Mouse (Mus musculus) kidney, adult 2 months (tissue): ENCODE measurements around the gene Wdhd1. TPM values are rescaled to one million over a fixed set of nuclear protein-coding genes. Genes with fewer than 3 reads are reported as not detected.

Source experiments
- DNase-seq: peaks from one replicate; pipeline ENCODE4 v3.0.0; 2021
- H3K27ac ChIP-seq: fragments of 200-500 bp; 2 replicates; pipeline ENCODE4 v1.5.1; 2012; ENCODE audit warnings: low read depth, low read length, control low read depth, inconsistent platforms; ENCODE audit not compliant: insufficient read depth
- H3K27me3 ChIP-seq: fragments of 200-500 bp; replicated peaks from 2 replicates; pipeline ENCODE4 v1.6.1; 2012; ENCODE audit warnings: mild to moderate bottlenecking, moderate library complexity, low read length, inconsistent platforms; ENCODE audit not compliant: control insufficient read depth, insufficient read depth
- H3K36me3 ChIP-seq: fragments of 200-500 bp; 2 replicates; pipeline ENCODE4 v1.6.1; 2012; ENCODE audit warnings: mild to moderate bottlenecking, moderate library complexity, low read length, inconsistent platforms; ENCODE audit not compliant: control insufficient read depth, insufficient read depth
- H3K4me1 ChIP-seq: fragments of 200-500 bp; 2 replicates; pipeline ENCODE4 v1.6.1; 2011; ENCODE audit warnings: low read length; ENCODE audit not compliant: control insufficient read depth, insufficient read depth
- H3K4me3 ChIP-seq: fragments of 200-500 bp; 2 replicates; pipeline ENCODE4 v1.5.1; 2011; ENCODE audit warnings: mild to moderate bottlenecking, low read depth, low read length, control low read depth; ENCODE audit not compliant: insufficient read depth
- CTCF ChIP-seq: fragments of 200-500 bp; conservative IDR thresholded peaks from 2 replicates; pipeline ENCODE4 v1.5.1; 2011; ENCODE audit warnings: low read depth, mild to moderate bottlenecking, control low read depth, low read length, moderate library complexity, mixed read lengths; ENCODE audit not compliant: insufficient read depth, insufficient read length
- POLR2A ChIP-seq: fragments of 200-500 bp; IDR thresholded peaks from one replicate; pipeline ENCODE4 v1.6.1; 2011; ENCODE audit warnings: low read depth, low read length, control low read depth
- WGBS: fragments of 180-500 bp; shearing (Covaris S2); methylation state at CpG from one replicate; pipeline ENCODE4 v1.1.7; 2018; 5-methylcytosine and 5-hydroxymethylcytosine counted together
- polyA plus RNA-seq: library from polyadenylated mRNA; depleted of rRNA; stranded (reverse); fragments of >200 nt; gene quantifications from 2 replicates; pipeline ENCODE4 v1.2.3, GENCODE M21; 2012

Gene Wdhd1
- polyA plus RNA-seq, 1 experiment = 0.48 TPM

DNA sequence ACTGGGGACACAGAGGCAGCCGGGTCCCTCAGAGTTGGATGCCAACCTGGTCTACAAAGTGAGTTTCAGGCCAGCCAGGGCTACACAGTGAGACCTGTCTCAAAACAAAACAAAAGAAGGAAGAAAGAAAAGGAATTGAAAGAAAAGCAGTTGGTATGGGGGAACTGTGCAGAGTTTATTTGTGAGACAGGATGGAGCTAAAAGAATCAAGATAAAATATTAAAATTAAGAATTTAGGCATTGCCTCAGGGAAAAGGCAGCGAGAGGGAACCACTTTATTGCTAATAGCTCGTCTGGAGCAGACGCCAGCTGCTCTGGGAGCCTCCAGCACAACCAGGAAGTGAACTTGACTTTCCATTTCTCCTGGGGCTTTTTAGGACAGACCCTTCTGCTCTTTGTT, 17.5 kb upstream of the Wdhd1 start:
- Histone ChIP-seq H3K36me3 (no peaks in the 10 kb centered on the region), H3K27me3 (no peaks in the 10 kb centered on the region), H3K4me3 (no peak overlapping the region), H3K4me1 (peaks cover 10% of the 10 kb centered on the region; the same call in 1 of the 2 replicates), H3K27ac (no peak overlapping the region)
- TF ChIP-seq CTCF = no peak
- no peak for TF ChIP-seq POLR2A
- DNase-seq = peak; percentile 15
- WGBS = 45% methylated on average over 4 of the region's 4 CpGs

GRCm38 (mm10) chr14:47291772-47292171, 15.1 kb upstream of the Wdhd1 start:
- no peak for TF ChIP-seq POLR2A
- no peak for TF ChIP-seq CTCF
- H3K36me3 ChIP-seq = no peaks in the 10 kb centered on the region
- 60% methylated on average over 1 of the region's 1 CpGs for WGBS
- H3K4me3 ChIP-seq = no peak overlapping the region
- DNase-seq = no peak
- H3K4me1 ChIP-seq = peaks cover 7% of the 10 kb centered on the region; the same call in 1 of the 2 replicates
- no peak overlapping the region for H3K27ac ChIP-seq
- no peaks in the 10 kb centered on the region for H3K27me3 ChIP-seq

- H3K4me1 ChIP-seq = peaks cover 2% of the 10 kb centered on the region; the same call in 1 of the 2 replicates
- no peak for DNase-seq
- H3K4me3 ChIP-seq = no peak overlapping the region
- H3K27ac ChIP-seq = no peak overlapping the region
- H3K27me3 ChIP-seq = no peaks in the 10 kb centered on the region
- no peak for TF ChIP-seq CTCF
- TF ChIP-seq POLR2A = no peak
- H3K36me3 ChIP-seq = no peaks in the 10 kb centered on the region
- WGBS = 87% methylated on average over 5 of the region's 5 CpGs
Observed at GRCm38 (mm10) chr14:47287021-47287420, 10.4 kb upstream of the Wdhd1 start.

- H3K36me3 ChIP-seq = no peaks in the 10 kb centered on the region
- TF ChIP-seq CTCF (no peak), POLR2A (no peak)
- 91% methylated on average over 1 of the region's 1 CpGs for whole genome bisulfite sequencing
Observed at GRCm38 (mm10) chr14:47286215-47286614, 9.6 kb upstream of the Wdhd1 start.

GRCm38 (mm10) chr14:47285271-47285670, 8.6 kb upstream of the Wdhd1 start:
- WGBS = 93% methylated on average over 2 of the region's 2 CpGs
- DNase-seq = no peak
- Histone ChIP-seq H3K4me1 (peaks cover 2% of the 10 kb centered on the region; the same call in 1 of the 2 replicates), H3K27me3 (no peaks in the 10 kb centered on the region), H3K36me3 (no peaks in the 10 kb centered on the region), H3K27ac (no peak overlapping the region), H3K4me3 (no peak overlapping the region)
- TF ChIP-seq POLR2A (no peak), CTCF (no peak)

More at GRCm38 (mm10) chr14:47286215-47286614, 9.6 kb upstream of the Wdhd1 start:
- H3K27ac ChIP-seq = no peak overlapping the region
- H3K4me1 ChIP-seq = peaks cover 2% of the 10 kb centered on the region; the same call in 1 of the 2 replicates
- no peaks in the 10 kb centered on the region for H3K27me3 ChIP-seq
- no peak overlapping the region for H3K4me3 ChIP-seq
- no peak for DNase-seq

GRCm38 (mm10) chr14:47283568-47283967, 6.9 kb upstream of the Wdhd1 start:
- TF ChIP-seq POLR2A = no peak
- TF ChIP-seq CTCF = no peak
- H3K27me3 ChIP-seq = no peaks in the 10 kb centered on the region
- no peak overlapping the region for H3K27ac ChIP-seq
- no peak for DNase-seq
- WGBS = 38% methylated on average over 7 of the region's 7 CpGs
- no peak overlapping the region for H3K4me3 ChIP-seq
- peaks cover 2% of the 10 kb centered on the region; the same call in 1 of the 2 replicates for H3K4me1 ChIP-seq
- no peaks in the 10 kb centered on the region for H3K36me3 ChIP-seq

DNA sequence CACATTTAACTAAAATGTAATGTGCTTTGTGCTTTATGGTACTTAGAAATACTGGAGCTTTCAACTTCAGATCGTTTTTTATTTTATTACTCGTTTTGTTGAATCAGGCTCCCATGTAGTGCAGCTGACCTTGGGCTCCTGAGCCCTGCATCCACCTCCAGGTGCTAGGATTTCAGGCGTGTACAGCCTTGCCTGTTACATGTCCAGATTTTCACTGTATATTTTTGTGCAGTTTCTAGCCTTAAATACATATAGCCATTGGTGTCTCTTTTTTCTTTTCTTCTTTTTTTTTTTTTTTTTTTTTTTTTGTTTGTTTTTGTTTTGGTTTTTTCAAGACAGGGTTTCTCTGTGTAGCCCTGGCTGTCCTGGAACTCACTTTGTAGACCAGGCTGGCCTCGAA, 4.9 kb upstream of the Wdhd1 start:
- no peak for DNase-seq
- Histone ChIP-seq H3K27ac (no peak overlapping the region), H3K36me3 (no peaks in the 10 kb centered on the region), H3K4me1 (peaks cover 2% of the 10 kb centered on the region; the same call in 1 of the 2 replicates), H3K27me3 (no peaks in the 10 kb centered on the region), H3K4me3 (no peak overlapping the region)
- no peak for TF ChIP-seq CTCF
- TF ChIP-seq POLR2A = no peak
- 85% methylated on average over 4 of the region's 4 CpGs for WGBS
